Mouse (Mus musculus) embryonic fibroblast, embryonic 13.5 days (primary cell): ENCODE measurements at regions not wholly inside any gene's neighbourhood (a gene's known extent, or its start where the extent isn't known, plus 50 kb on each side); places are given as distances from the start of the nearest gene placed in this dataset.

Experiments
- H3K27ac ChIP-seq: 2 replicates; pipeline ENCODE4 v1.5.1; 2012; ENCODE audit warnings: low read length, control low read depth, inconsistent platforms; ENCODE audit not compliant: insufficient read depth
- H3K4me1 ChIP-seq: 2 replicates; pipeline ENCODE4 v1.6.1; 2011; ENCODE audit warnings: low read length; ENCODE audit not compliant: control insufficient read depth, insufficient read depth
- H3K4me3 ChIP-seq: 2 replicates; pipeline ENCODE4 v1.5.1; 2011; ENCODE audit warnings: mild to moderate bottlenecking, control low read depth, low read length; ENCODE audit not compliant: insufficient read depth
- CTCF ChIP-seq: IDR thresholded peaks from 2 replicates; pipeline ENCODE4 v1.5.1; 2011; ENCODE audit warnings: mild to moderate bottlenecking, control low read depth, low read length, moderate library complexity, borderline replicate concordance; ENCODE audit not compliant: insufficient read depth
- POLR2A ChIP-seq: IDR thresholded peaks from 2 replicates; pipeline ENCODE4 v1.6.1; 2011; ENCODE audit warnings: low read depth, mild to moderate bottlenecking, control low read depth, low read length, moderate library complexity

GRCm38 (mm10) chr4:153119647-153120102, 362.9 kb downstream of the Ajap1 start:
- Histone ChIP-seq H3K27ac (no peak overlapping the region), H3K4me1 (no peaks in the 10 kb centered on the region), H3K4me3 (no peak overlapping the region)
- TF ChIP-seq POLR2A (no peak), CTCF (no peak)

DNA sequence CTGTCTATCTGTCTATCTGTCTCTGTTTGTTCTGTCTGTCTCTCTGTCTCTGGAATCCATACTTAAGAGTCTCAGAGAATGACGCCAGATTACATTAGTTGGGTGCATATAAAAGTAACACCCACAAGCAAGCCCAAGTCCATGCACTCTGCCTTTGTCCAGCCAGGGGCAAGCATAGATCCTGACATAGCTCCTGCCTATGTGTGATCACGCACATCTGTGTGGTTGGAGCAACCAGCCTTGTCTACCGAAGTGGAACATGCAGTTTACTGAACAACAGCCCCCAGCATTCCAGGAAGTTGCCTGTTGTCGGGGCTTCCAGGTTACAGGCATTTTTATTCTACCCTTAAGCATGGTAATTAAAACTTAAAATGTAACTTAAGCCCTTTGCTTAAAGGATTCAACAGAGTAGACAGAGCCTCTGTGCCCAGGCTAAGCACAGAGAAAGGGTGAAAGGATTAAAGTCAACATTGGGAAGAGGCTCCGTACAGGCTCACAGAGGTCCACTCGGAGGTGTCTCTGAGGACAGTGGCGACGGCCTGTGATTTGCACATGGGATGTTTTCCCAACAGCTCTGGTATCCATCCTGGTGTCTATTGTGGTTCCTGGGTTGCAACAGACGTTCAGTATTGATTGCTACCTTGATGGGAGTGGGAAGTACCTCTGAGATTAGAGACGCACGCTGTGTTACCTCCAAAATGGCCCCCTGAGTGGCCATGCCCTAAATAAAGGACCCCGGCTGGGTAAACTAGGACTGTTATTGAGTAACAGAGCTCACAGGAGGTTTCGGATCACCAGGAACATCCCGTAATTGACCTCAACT, 363.6 kb downstream of the Ajap1 start:
- Histone ChIP-seq H3K4me1 (no peaks in the 10 kb centered on the region), H3K4me3 (no peak overlapping the region), H3K27ac (no peak overlapping the region)
- TF ChIP-seq POLR2A (no peak), CTCF (no peak)

GRCm38 (mm10) chr4:153114998-153115397, 367.6 kb downstream of the Ajap1 start:
- H3K27ac ChIP-seq, result no peak overlapping the region
- TF ChIP-seq POLR2A (no peak), CTCF (no peak)
- H3K4me1 ChIP-seq, result no peaks in the 10 kb centered on the region
- no peak overlapping the region for H3K4me3 ChIP-seq

DNA sequence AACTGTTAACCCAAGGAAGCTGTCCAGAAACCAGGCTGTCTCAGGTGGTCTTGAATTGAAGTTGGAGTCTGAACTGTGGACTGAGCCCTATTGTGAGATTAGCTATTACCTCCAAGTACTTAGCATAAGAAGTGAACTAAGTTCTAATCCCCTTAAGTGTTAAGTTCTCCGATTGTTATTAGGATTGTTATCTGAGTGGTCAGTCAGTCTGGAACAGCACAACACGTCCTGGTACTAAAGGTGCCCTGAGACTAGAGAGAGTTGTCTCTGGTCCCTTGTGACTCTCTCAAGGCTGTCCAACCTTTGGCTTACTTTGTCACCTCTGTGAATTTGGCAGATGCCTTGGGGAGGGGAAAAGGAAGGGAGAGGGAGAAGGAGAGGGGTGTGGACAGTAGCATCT, 369.0 kb downstream of the Ajap1 start:
- Histone ChIP-seq H3K4me3 (no peak overlapping the region), H3K4me1 (no peaks in the 10 kb centered on the region), H3K27ac (no peak overlapping the region)
- TF ChIP-seq CTCF (no peak), POLR2A (no peak)

GRCm38 (mm10) chr4:153110291-153110746, 372.3 kb downstream of the Ajap1 start:
- no peak overlapping the region for H3K4me3 ChIP-seq

DNA sequence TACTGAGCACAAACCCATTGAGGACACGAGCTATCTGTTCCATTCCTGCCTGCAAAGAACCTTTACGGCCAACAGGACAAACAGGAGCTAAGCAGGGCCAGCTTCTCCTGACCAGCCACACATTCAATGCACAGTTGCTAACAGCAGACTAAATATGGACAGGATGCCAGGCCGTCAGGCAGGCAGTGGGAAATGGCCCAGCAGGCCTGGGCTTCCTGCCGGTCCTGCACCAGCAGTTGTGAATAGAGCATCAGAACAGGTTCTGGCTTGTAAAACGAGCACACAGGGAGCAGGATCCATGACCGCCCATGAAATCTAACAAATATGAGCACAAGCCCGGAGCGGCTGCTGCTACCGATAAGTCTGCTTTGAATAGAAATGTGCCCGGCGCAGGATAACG, 384.0 kb downstream of the Ajap1 start:
- H3K4me3 ChIP-seq, result no peak overlapping the region
- H3K27ac ChIP-seq, result no peak overlapping the region
- H3K4me1 ChIP-seq, result no peaks in the 10 kb centered on the region
- TF ChIP-seq POLR2A, result no peak
- no peak for TF ChIP-seq CTCF

More at GRCm38 (mm10) chr4:153110291-153110746, 372.3 kb downstream of the Ajap1 start:
- Histone ChIP-seq H3K27ac (no peak overlapping the region), H3K4me1 (no peaks in the 10 kb centered on the region)
- TF ChIP-seq CTCF, result no peak
- TF ChIP-seq POLR2A, result no peak

- Histone ChIP-seq H3K27ac (no peak overlapping the region), H3K4me3 (no peak overlapping the region), H3K4me1 (no peaks in the 10 kb centered on the region)
- TF ChIP-seq POLR2A (no peak), CTCF (no peak)
Measured at GRCm38 (mm10) chr4:153097601-153098000, 385.0 kb downstream of the Ajap1 start.

- Histone ChIP-seq H3K4me3 (no peak overlapping the region), H3K4me1 (no peaks in the 10 kb centered on the region), H3K27ac (no peak overlapping the region)
- TF ChIP-seq POLR2A, result no peak
- no peak for TF ChIP-seq CTCF
Measured at GRCm38 (mm10) chr4:153093129-153093528, 389.5 kb downstream of the Ajap1 start.

GRCm38 (mm10) chr4:153082166-153082565, 400.4 kb downstream of the Ajap1 start:
- no peak for TF ChIP-seq CTCF
- no peak for TF ChIP-seq POLR2A
- H3K4me1 ChIP-seq, result no peaks in the 10 kb centered on the region
- H3K4me3 ChIP-seq, result no peak overlapping the region
- H3K27ac ChIP-seq, result no peak overlapping the region

- TF ChIP-seq POLR2A (no peak), CTCF (no peak)
- Histone ChIP-seq H3K4me3 (no peak overlapping the region), H3K4me1 (no peaks in the 10 kb centered on the region), H3K27ac (no peak overlapping the region)
Measured at GRCm38 (mm10) chr4:153074590-153074989, 408.0 kb downstream of the Ajap1 start.

DNA sequence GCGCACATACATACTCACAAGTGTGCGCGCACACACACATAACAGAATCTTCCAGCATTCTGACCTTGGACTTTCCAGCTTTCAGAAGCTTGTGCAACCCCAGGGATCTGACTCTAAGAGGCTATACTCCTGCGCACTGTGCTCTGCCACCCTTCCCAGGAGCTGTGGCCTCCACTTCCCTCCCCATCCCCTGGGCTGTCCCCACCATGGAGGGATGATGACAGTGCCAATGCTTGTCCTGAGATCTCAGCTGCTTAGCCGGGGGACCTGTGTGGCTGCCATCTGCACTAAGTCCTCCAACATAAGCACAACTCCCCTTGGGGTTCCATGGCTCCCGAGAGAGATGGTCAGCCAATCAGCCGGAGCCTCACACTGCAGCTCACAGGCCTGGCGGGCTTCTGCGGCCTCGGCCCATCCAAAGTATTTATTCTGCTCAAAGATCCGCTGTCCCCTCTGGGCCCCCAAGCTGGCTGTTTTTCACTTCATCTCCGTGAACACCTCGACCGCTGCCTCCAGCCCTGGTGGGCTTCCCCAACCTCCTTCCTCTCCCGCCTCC, 412.3 kb downstream of the Ajap1 start:
- no peak overlapping the region for H3K4me3 ChIP-seq
- H3K27ac ChIP-seq, result no peak overlapping the region
- no peaks in the 10 kb centered on the region for H3K4me1 ChIP-seq
- no peak for TF ChIP-seq CTCF
- TF ChIP-seq POLR2A, result no peak
